Mouse (Mus musculus) heart, embryonic 13.5 days (tissue): Measurements from ENCODE around the gene Dnal4. TPM values are rescaled to one million over a fixed set of nuclear protein-coding genes. Genes with fewer than 3 reads are reported as not detected.

ENCODE experiments used
- ATAC-seq: fragments of 200-750 bp; cut with Nextera tagmentation; 2 replicates; pipeline ENCODE4 v1.8.0; 2017; ENCODE audit warnings: moderate TSS enrichment; ENCODE audit not compliant: insufficient number of reproducible peaks, low FRiP score, low TSS enrichment; ENCODE audit errors: extremely low read depth
- H3K27ac ChIP-seq: fragments of 300-500 bp; sonication (generic); replicated peaks from 2 replicates; pipeline ENCODE4 v1.5.1; 2015; ENCODE audit warnings: moderate library complexity, mild to moderate bottlenecking, inconsistent platforms
- H3K27me3 ChIP-seq: fragments of 300-500 bp; sonication (generic); replicated peaks from 2 replicates; pipeline ENCODE4 v1.6.1; 2015; ENCODE audit warnings: mild to moderate bottlenecking, inconsistent platforms
- H3K36me3 ChIP-seq: fragments of 300-500 bp; sonication (generic); 2 replicates; pipeline ENCODE4 v1.6.1; 2015; ENCODE audit warnings: mild to moderate bottlenecking, inconsistent platforms
- H3K4me1 ChIP-seq: fragments of 300-500 bp; sonication (generic); 2 replicates; pipeline ENCODE4 v1.6.1; 2015; ENCODE audit warnings: inconsistent platforms
- H3K4me2 ChIP-seq: fragments of 300-500 bp; sonication (generic); 2 replicates; pipeline ENCODE4 v1.6.1; 2015; ENCODE audit warnings: inconsistent platforms, mild to moderate bottlenecking, moderate library complexity
- H3K4me3 ChIP-seq: fragments of 300-500 bp; sonication (generic); 2 replicates; pipeline ENCODE4 v1.5.1; 2015; ENCODE audit warnings: moderate library complexity, mild to moderate bottlenecking, inconsistent platforms
- H3K9ac ChIP-seq: fragments of 300-500 bp; sonication (generic); 2 replicates; pipeline ENCODE4 v1.6.1; 2015; ENCODE audit warnings: inconsistent platforms, mild to moderate bottlenecking, moderate library complexity
- H3K9me3 ChIP-seq: fragments of 300-500 bp; sonication (generic); 2 replicates; pipeline ENCODE4 v1.6.1; 2016; ENCODE audit warnings: inconsistent platforms
- WGBS: fragments of 180-500 bp; shearing (Covaris S2); methylation state at CpG from one replicate; pipeline ENCODE4 v1.1.7; 2015; ENCODE audit warnings: mixed read lengths; 5-methylcytosine and 5-hydroxymethylcytosine counted together
- polyA plus RNA-seq: library from polyadenylated mRNA; unstranded; fragments of >200 nt; fragmentation: Nextera tagmentation; extraction: Ambion mirVana; gene quantifications from 2 replicates; pipeline ENCODE4 v1.2.1, GENCODE M21; 2015

Gene Dnal4
- polyA plus RNA-seq, 1 experiment from 2014 or later, result 35.6 TPM

GRCm38 (mm10) chr15:79731554-79731953 is 46.1 kb downstream of the Dnal4 start:
- ATAC-seq, result no peak
- Histone ChIP-seq H3K36me3 (peaks cover 92% of the 10 kb centered on the region), H3K4me1 (peaks cover 21% of the 10 kb centered on the region), H3K4me3 (no peak overlapping the region), H3K27me3 (no peaks in the 10 kb centered on the region), H3K4me2 (no peak overlapping the region), H3K9me3 (no peaks in the 10 kb centered on the region), H3K27ac (no peak overlapping the region), H3K9ac (no peak overlapping the region; the same call in 1 of the 2 replicates)
- 87% methylated on average over 7 of the region's 7 CpGs for WGBS

- Histone ChIP-seq H3K27ac (no peak overlapping the region), H3K4me1 (peaks cover under 1% of the 10 kb centered on the region; the same call in 1 of the 2 replicates), H3K4me3 (no peak overlapping the region), H3K4me2 (no peak overlapping the region), H3K36me3 (peaks cover 94% of the 10 kb centered on the region), H3K9ac (no peak overlapping the region), H3K27me3 (no peaks in the 10 kb centered on the region), H3K9me3 (no peaks in the 10 kb centered on the region)
- 76% methylated on average over 10 of the region's 10 CpGs for WGBS
- ATAC-seq, result no peak
Measured at GRCm38 (mm10) chr15:79728731-79729388, 48.8 kb downstream of the Dnal4 start.

GRCm38 (mm10) chr15:79728311-79728710 is 49.3 kb downstream of the Dnal4 start:
- Histone ChIP-seq H3K27me3 (no peaks in the 10 kb centered on the region), H3K27ac (no peak overlapping the region), H3K4me1 (no peaks in the 10 kb centered on the region), H3K36me3 (peaks cover 91% of the 10 kb centered on the region), H3K4me3 (no peak overlapping the region), H3K4me2 (no peak overlapping the region), H3K9me3 (no peaks in the 10 kb centered on the region), H3K9ac (no peak overlapping the region)
- 70% methylated on average over 5 of the region's 5 CpGs for WGBS
- ATAC-seq, result no peak

GRCm38 (mm10) chr15:79727840-79728239 is 49.8 kb downstream of the Dnal4 start:
- Histone ChIP-seq H3K4me3 (no peak overlapping the region), H3K36me3 (peaks cover 86% of the 10 kb centered on the region), H3K27ac (no peak overlapping the region), H3K9ac (no peak overlapping the region), H3K4me2 (no peak overlapping the region), H3K4me1 (no peaks in the 10 kb centered on the region), H3K9me3 (no peaks in the 10 kb centered on the region), H3K27me3 (no peaks in the 10 kb centered on the region)
- WGBS, result 93% methylated on average over 6 of the region's 6 CpGs
- ATAC-seq, result no peak

DNA sequence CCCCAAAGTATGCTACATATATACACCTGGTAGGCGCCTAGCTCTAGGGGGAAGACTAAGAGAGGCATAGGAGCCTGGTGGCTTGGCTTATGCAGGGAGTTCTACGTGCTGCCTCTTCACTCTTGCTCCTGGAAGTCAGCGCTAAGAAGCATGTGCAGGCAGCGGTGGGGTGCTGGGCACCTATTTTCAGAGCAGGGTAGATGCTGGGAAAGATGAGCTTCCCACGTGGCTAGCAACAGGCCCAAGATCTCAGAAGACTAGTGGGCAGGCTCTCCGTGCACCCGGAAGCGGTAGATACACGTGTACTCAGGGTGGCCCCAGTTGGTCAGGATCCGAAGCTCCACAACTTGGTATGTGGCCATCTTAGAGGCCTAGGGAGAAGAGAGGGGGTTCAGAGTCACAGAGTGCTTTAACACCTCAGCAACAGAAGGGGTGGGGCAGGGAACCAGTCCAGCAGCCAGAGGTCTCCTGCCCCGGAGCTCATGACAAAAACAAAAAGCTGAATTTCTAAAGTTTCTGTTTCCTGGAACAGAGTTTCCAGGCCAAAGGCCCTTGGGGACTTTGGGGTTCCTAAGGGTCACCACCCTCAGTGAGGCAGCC is 52.4 kb downstream of the Dnal4 start:
- no peak overlapping the region for H3K9ac ChIP-seq
- WGBS, result 84% methylated on average over 11 of the region's 11 CpGs

DNA sequence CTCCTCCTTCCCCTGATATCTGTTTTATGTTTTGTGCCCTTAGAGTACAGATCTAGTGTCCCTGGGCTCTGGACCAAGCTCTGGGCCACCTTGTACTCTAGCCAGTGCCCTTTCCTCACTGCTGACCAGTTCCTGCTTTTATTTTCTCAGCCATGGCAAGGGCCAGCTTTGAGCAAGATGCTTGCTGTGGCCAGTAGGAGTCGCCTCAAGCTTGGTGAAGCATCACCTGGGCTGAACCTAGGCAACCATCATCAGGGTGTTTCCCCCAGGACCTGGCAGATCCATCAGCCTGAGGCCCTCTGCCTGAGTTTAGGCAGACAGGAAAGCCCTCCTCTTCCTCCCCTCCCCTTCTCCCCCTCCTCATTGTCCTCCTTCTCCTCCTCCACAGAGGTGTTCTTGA is 54.2 kb downstream of the Dnal4 start:
- H3K9ac ChIP-seq, result no peak overlapping the region
- no peaks in the 10 kb centered on the region for H3K27me3 ChIP-seq
- no peaks in the 10 kb centered on the region for H3K9me3 ChIP-seq
- no peak overlapping the region for H3K4me2 ChIP-seq
- 23% methylated on average over 1 of the region's 1 CpGs for WGBS
- no peak for ATAC-seq
- H3K4me3 ChIP-seq, result no peak overlapping the region
- no peaks in the 10 kb centered on the region for H3K4me1 ChIP-seq
- H3K36me3 ChIP-seq, result peaks cover 78% of the 10 kb centered on the region
- no peak overlapping the region for H3K27ac ChIP-seq

More for the DNA sequence above, 52.4 kb downstream of the Dnal4 start:
- no peaks in the 10 kb centered on the region for H3K9me3 ChIP-seq
- H3K27me3 ChIP-seq, result no peaks in the 10 kb centered on the region
- no peak for ATAC-seq
- H3K27ac ChIP-seq, result no peak overlapping the region
- H3K36me3 ChIP-seq, result peaks cover 77% of the 10 kb centered on the region
- H3K4me2 ChIP-seq, result no peak overlapping the region
- no peaks in the 10 kb centered on the region for H3K4me1 ChIP-seq
- no peak overlapping the region for H3K4me3 ChIP-seq

- Histone ChIP-seq H3K4me1 (no peaks in the 10 kb centered on the region), H3K36me3 (peaks cover 78% of the 10 kb centered on the region), H3K9me3 (no peaks in the 10 kb centered on the region), H3K9ac (no peak overlapping the region), H3K27me3 (no peaks in the 10 kb centered on the region), H3K4me3 (no peak overlapping the region), H3K4me2 (no peak overlapping the region), H3K27ac (no peak overlapping the region)
- 87% methylated on average over 4 of the region's 4 CpGs for WGBS
- ATAC-seq, result no peak
Measured at GRCm38 (mm10) chr15:79720796-79721195, 56.9 kb downstream of the Dnal4 start.

DNA sequence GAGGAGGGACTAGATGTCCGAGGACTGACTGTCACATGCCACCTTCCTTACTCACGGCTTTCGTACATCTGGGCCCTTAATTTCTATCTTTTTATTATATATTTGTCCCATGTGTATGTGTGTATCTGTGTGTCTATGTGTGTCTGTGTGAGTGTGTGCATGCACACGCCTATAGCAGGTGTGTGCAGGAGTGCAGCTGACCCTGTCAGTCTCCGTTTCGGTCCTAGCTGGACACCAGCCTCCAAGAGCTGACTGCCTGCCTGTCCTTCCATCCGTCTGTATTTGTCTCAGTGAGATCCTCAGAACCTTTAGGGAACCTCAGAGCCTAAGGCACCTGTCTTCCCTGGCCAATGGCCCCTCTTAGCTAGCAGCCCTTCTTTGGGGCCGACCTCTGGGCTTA is 57.4 kb downstream of the Dnal4 start:
- no peak for ATAC-seq
- 83% methylated on average over 8 of the region's 8 CpGs for WGBS
- Histone ChIP-seq H3K4me2 (no peak overlapping the region), H3K4me3 (no peak overlapping the region), H3K9ac (no peak overlapping the region), H3K9me3 (no peaks in the 10 kb centered on the region), H3K27ac (no peak overlapping the region), H3K27me3 (no peaks in the 10 kb centered on the region), H3K4me1 (no peaks in the 10 kb centered on the region), H3K36me3 (peaks cover 78% of the 10 kb centered on the region)

GRCm38 (mm10) chr15:79716710-79717109 is 60.9 kb downstream of the Dnal4 start:
- Histone ChIP-seq H3K4me3 (no peak overlapping the region), H3K4me2 (no peak overlapping the region), H3K9ac (no peak overlapping the region), H3K4me1 (no peaks in the 10 kb centered on the region), H3K27me3 (no peaks in the 10 kb centered on the region), H3K36me3 (peaks cover 97% of the 10 kb centered on the region), H3K27ac (no peak overlapping the region), H3K9me3 (no peaks in the 10 kb centered on the region)
- ATAC-seq, result no peak
- 90% methylated on average over 6 of the region's 6 CpGs for WGBS

GRCm38 (mm10) chr15:79715646-79716045 is 62.0 kb downstream of the Dnal4 start:
- no peak overlapping the region for H3K4me2 ChIP-seq
- no peak overlapping the region for H3K4me3 ChIP-seq
- no peaks in the 10 kb centered on the region for H3K9me3 ChIP-seq
- H3K27ac ChIP-seq, result no peak overlapping the region
- WGBS, result 86% methylated on average over 7 of the region's 7 CpGs
- H3K9ac ChIP-seq, result no peak overlapping the region
- H3K4me1 ChIP-seq, result no peaks in the 10 kb centered on the region
- no peak for ATAC-seq
- H3K36me3 ChIP-seq, result peaks cover 100% of the 10 kb centered on the region
- no peaks in the 10 kb centered on the region for H3K27me3 ChIP-seq
